Mouse (Mus musculus) lung, embryonic 14.5 days (tissue): ENCODE data around the gene Rab20. TPM values are rescaled to one million over a fixed set of nuclear protein-coding genes. Genes with fewer than 3 reads are reported as not detected.
A peak's percentile ranks its signal among the peaks of the same experiment; 100 is the strongest.

Experiments
- ATAC-seq: fragments of 200-750 bp; cut with Nextera tagmentation; 2 replicates; pipeline ENCODE4 v1.8.0; 2017; ENCODE audit warnings: mild to moderate bottlenecking, moderate TSS enrichment, moderate library complexity; ENCODE audit not compliant: insufficient read depth
- DNase-seq: peaks from one replicate; pipeline ENCODE4 v3.0.0-alpha.2; 2015
- H3K27ac ChIP-seq: fragments of 300-500 bp; sonication (generic); 2 replicates; pipeline ENCODE4 v1.5.1; 2014; ENCODE audit warnings: low read depth, mild to moderate bottlenecking, moderate library complexity
- H3K27me3 ChIP-seq: fragments of 300-500 bp; sonication (generic); 2 replicates; pipeline ENCODE4 v1.6.1; 2014; ENCODE audit warnings: low read length, control low read depth; ENCODE audit not compliant: insufficient read depth
- H3K36me3 ChIP-seq: fragments of 300-500 bp; sonication (generic); 2 replicates; pipeline ENCODE4 v1.6.1; 2014; ENCODE audit warnings: control low read depth; ENCODE audit not compliant: insufficient read depth
- H3K4me1 ChIP-seq: fragments of 300-500 bp; sonication (generic); 2 replicates; pipeline ENCODE4 v1.6.1; 2014; ENCODE audit warnings: antibody characterized with exemption, control low read depth; ENCODE audit not compliant: insufficient read depth
- H3K4me2 ChIP-seq: fragments of 300-500 bp; sonication (generic); 2 replicates; pipeline ENCODE4 v1.6.1; 2014; ENCODE audit warnings: mild to moderate bottlenecking
- H3K4me3 ChIP-seq: fragments of 300-500 bp; sonication (generic); 2 replicates; pipeline ENCODE4 v1.5.1; 2014; ENCODE audit warnings: low read depth, low read length
- H3K9ac ChIP-seq: fragments of 300-500 bp; sonication (generic); 2 replicates; pipeline ENCODE4 v1.6.1; 2014
- H3K9me3 ChIP-seq: fragments of 300-500 bp; sonication (generic); 2 replicates; pipeline ENCODE4 v1.6.1; 2016; ENCODE audit warnings: low read depth, low read length, control low read depth
- CTCF ChIP-seq: IDR thresholded peaks from 2 replicates; pipeline ENCODE4 v1.5.1; 2016; ENCODE audit warnings: antibody characterized with exemption, low read depth
- WGBS: fragments of 180-500 bp; shearing (Covaris S2); extraction: QIAGEN DNeasy Blood & Tissue Kit; methylation state at CpG from one replicate; pipeline ENCODE4 v1.1.7; 2014; 5-methylcytosine and 5-hydroxymethylcytosine counted together
- polyA plus RNA-seq: library from polyadenylated mRNA; unstranded; fragments of >200 nt; fragmentation: Nextera tagmentation; extraction: Ambion mirVana; gene quantifications from 2 replicates; pipeline ENCODE4 v1.2.1, GENCODE M21; 2014

Gene Rab20
- 12.8 and 12.9 TPM in 2 replicates for polyA plus RNA-seq

DNA sequence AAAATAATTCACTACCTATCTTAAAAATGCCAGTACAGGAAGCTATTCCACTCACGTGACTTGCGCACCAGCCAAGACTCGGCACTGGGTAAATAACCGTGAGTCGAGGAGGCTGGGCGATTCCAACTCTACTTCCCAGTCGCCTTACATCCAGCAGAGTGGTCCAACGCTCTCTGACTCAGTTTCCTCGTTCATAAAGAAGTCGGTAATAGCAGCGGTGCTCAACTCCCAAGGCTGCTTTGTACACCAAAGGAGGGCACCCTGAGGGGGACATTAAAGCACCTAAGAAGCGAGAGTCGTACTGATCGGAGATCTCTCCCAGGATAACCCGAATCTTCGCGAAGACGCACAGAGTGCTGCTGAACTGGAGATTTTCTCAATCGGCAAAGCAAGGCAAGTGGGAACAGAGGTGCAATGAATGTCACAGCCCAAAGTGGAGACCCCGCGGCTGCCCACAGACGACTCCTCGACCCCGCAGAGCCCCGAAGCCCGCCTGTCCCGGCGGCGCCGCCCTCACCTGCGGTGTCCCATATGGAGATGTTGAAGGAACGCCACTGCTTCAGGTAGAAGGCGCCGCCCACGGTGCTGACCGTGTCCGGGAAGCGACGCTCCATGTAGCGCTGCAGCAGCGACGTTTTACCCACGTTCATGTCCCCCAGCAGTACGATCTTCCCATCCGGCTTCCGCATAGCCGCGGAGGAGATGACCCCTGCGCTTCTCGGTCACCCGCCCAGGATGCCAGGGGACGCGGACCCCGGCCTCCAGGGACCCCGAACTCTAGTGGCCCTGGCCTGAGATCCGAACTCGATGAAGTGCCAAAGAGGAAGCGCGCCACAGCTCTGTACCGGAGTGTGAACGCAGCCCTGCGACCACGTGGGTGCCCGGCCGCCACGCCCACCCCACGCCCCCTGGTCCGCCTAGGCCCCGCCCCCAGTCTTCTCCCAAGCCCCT lies at the start of gene Rab20:
TSS of gene Rab20 (minus strand) at position 900 of the 951 bp plus-strand sequence.
- no peaks in the 10 kb centered on the region for H3K9me3 ChIP-seq
- no peaks in the 10 kb centered on the region for H3K36me3 ChIP-seq
- no peak for TF ChIP-seq CTCF
- peaks cover 13% of the 10 kb centered on the region; the same call in 1 of the 2 replicates for H3K4me1 ChIP-seq
- peak within 1 kb of the TSS; percentile 52 for H3K9ac ChIP-seq
- peak within 1 kb of the TSS; percentile 100 for H3K4me2 ChIP-seq
- peaks cover 39% of the 10 kb centered on the region for H3K27me3 ChIP-seq
- peak; percentile 75 for ATAC-seq
- H3K4me3 ChIP-seq: peak within 1 kb of the TSS; percentile 62
- H3K27ac ChIP-seq: peak within 1 kb of the TSS; percentile 85
- peak; percentile 81 for DNase-seq
- 1% methylated on average over 64 of the region's 69 CpGs for WGBS

DNA sequence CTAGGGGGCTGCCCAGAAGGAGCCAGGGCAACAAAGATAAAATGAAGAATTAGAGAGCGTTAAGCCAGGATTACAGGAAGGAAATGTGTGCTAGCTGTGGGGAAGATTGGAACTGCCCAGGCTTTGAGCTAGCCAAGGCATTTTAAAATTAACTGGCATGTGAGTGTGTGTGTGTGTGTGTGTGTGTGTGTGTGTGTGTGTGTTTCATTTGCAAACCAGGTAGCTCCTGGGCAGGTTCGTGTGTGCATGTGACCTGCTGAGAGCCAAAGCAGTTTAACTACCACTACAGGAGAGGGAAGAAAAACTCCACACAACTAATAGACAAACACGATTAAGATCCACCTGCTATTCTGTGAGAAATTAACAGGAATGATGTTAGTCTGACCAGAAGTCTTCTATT lies 44.8 kb upstream of the Rab20 start:
- peaks cover 40% of the 10 kb centered on the region for H3K36me3 ChIP-seq
- H3K9ac ChIP-seq: no peak overlapping the region
- no peaks in the 10 kb centered on the region for H3K27me3 ChIP-seq
- no peaks in the 10 kb centered on the region for H3K9me3 ChIP-seq
- H3K4me3 ChIP-seq: no peak overlapping the region
- DNase-seq: no peak
- no peak overlapping the region for H3K27ac ChIP-seq
- H3K4me2 ChIP-seq: no peak overlapping the region
- 77% methylated on average over 3 of the region's 3 CpGs for WGBS
- H3K4me1 ChIP-seq: no peaks in the 10 kb centered on the region
- ATAC-seq: no peak
- TF ChIP-seq CTCF: no peak

GRCm38 (mm10) chr8:11518676-11519075 lies 40.2 kb upstream of the Rab20 start:
- DNase-seq (no peak), ATAC-seq (no peak)
- H3K4me2 ChIP-seq: no peak overlapping the region
- no peak overlapping the region for H3K4me3 ChIP-seq
- TF ChIP-seq CTCF: no peak
- 85% methylated on average over 11 of the region's 11 CpGs for WGBS
- no peaks in the 10 kb centered on the region for H3K4me1 ChIP-seq
- peaks cover 52% of the 10 kb centered on the region for H3K36me3 ChIP-seq
- no peaks in the 10 kb centered on the region for H3K9me3 ChIP-seq
- no peaks in the 10 kb centered on the region for H3K27me3 ChIP-seq
- H3K27ac ChIP-seq: no peak overlapping the region
- H3K9ac ChIP-seq: no peak overlapping the region

GRCm38 (mm10) chr8:11518056-11518396 lies 39.5 kb upstream of the Rab20 start:
- H3K4me3 ChIP-seq: no peak overlapping the region
- H3K9me3 ChIP-seq: no peaks in the 10 kb centered on the region
- H3K27me3 ChIP-seq: no peaks in the 10 kb centered on the region
- no peak for TF ChIP-seq CTCF
- no peak for DNase-seq
- H3K4me1 ChIP-seq: no peaks in the 10 kb centered on the region
- no peak for ATAC-seq
- H3K27ac ChIP-seq: no peak overlapping the region
- peaks cover 53% of the 10 kb centered on the region for H3K36me3 ChIP-seq
- no peak overlapping the region for H3K4me2 ChIP-seq
- H3K9ac ChIP-seq: no peak overlapping the region
- 80% methylated on average over 6 of the region's 6 CpGs for WGBS

DNA sequence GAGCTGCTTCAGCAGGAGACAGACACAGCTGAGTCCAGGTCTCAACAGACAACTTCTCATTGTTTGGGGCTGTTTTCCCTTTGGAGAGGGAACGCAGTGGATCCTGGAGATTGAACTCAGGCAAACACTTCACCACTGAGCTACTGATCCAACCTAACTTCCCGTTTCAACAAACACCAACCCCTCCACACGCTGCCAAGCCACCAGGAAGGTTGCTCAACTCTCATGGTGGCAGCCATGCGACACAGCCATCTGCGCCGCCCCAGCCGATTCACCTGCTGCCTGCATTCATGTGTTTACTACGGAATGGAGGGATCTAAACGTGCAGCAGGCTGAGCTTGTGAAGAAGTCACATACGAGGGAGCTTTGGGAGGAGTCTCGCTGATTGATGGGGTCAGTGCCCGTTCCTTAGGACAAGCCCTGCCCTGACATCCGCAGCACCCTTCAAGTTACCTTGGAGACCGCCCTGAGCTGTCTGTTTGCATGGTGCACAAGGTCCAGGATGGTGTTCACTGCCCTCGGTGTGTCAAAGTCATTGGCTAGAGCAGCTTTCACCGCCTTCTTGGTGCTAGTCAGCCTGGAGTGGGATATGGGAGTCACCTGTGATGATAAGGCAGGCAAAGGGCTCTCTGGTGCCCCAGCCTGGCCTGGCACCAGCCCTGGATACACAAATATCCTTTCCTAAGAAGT lies 39.0 kb upstream of the Rab20 start:
- no peak for TF ChIP-seq CTCF
- H3K4me3 ChIP-seq: no peak overlapping the region
- peaks cover 57% of the 10 kb centered on the region for H3K36me3 ChIP-seq
- 72% methylated on average over 16 of the region's 16 CpGs for WGBS
- H3K9me3 ChIP-seq: no peaks in the 10 kb centered on the region
- no peak overlapping the region for H3K9ac ChIP-seq
- H3K4me2 ChIP-seq: no peak overlapping the region
- no peak overlapping the region for H3K27ac ChIP-seq
- no peak for DNase-seq
- no peaks in the 10 kb centered on the region for H3K27me3 ChIP-seq
- no peaks in the 10 kb centered on the region for H3K4me1 ChIP-seq
- 0 out of 2 replicates have a peak, but pooled peaks have one; percentile 15 for ATAC-seq

DNA sequence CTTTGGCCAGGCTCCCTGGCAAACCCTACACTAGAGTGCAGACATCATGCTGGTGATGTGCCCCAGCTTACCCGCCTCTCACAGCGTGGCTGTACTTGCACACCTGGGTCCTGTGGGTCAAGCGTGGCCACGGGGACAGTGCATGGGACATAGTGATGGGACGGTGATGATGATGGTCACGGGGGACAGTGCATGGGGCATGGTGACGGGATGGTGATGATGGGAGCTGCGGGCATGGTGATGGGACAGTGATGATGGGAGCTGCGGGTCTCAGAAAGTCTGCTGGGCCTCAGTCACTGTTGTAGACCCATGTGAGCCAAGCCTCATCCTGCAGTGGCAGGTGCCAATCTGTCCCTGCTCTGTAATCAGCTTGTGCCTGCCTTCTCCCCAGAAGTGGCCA lies 37.8 kb upstream of the Rab20 start:
- Histone ChIP-seq H3K27me3 (no peaks in the 10 kb centered on the region), H3K9ac (no peak overlapping the region), H3K36me3 (peaks cover 66% of the 10 kb centered on the region), H3K4me3 (no peak overlapping the region), H3K9me3 (no peaks in the 10 kb centered on the region), H3K4me1 (no peaks in the 10 kb centered on the region), H3K27ac (no peak overlapping the region), H3K4me2 (no peak overlapping the region)
- TF ChIP-seq CTCF: no peak
- no peak for DNase-seq
- WGBS: 92% methylated on average over 9 of the region's 9 CpGs
- no peak for ATAC-seq

GRCm38 (mm10) chr8:11513247-11513646 lies 34.7 kb upstream of the Rab20 start:
- Histone ChIP-seq H3K4me1 (no peaks in the 10 kb centered on the region), H3K9ac (no peak overlapping the region), H3K9me3 (no peaks in the 10 kb centered on the region), H3K36me3 (peaks cover 78% of the 10 kb centered on the region), H3K4me3 (no peak overlapping the region), H3K27me3 (no peaks in the 10 kb centered on the region), H3K4me2 (no peak overlapping the region), H3K27ac (no peak overlapping the region)
- no peak for DNase-seq
- no peak for TF ChIP-seq CTCF
- 86% methylated on average over 5 of the region's 5 CpGs for WGBS
- ATAC-seq: no peak
